Mouse (Mus musculus) neutrophil, adult 5-6 weeks (primary cell): ENCODE measurements around the gene Gm10310. TPM values are rescaled to one million over a fixed set of nuclear protein-coding genes. Genes with fewer than 3 reads are reported as not detected.
"Not testable (repeated sequence)": the region's sequence is repeated elsewhere in the genome, so short reads cannot be mapped to it uniquely, and the experiment has no call there.

Experiments used
- ATAC-seq: fragments of 151-379, 151-347 bp; 2 replicates; pipeline ENCODE4 v1.8.0; 2017; ENCODE audit warnings: mild to moderate bottlenecking, moderate TSS enrichment; ENCODE audit not compliant: insufficient number of reproducible peaks, poor library complexity, low FRiP score, severe bottlenecking; ENCODE audit errors: extremely low read depth
- total RNA-seq: library from RNA; stranded (forward); fragments of 200-1000 nt; gene quantifications from 2 replicates; pipeline ENCODE4 v1.2.3, GENCODE M21; 2017

The Gm10310 gene
- total RNA-seq: not detected in 2 replicates

- ATAC-seq: not testable (repeated sequence)
These were observed at the start of gene Gm10310 for GRCm38 (mm10) chr10:129984962-129985361. Gene Gm10310 (minus strand): TSS chr10:129985062.

DNA sequence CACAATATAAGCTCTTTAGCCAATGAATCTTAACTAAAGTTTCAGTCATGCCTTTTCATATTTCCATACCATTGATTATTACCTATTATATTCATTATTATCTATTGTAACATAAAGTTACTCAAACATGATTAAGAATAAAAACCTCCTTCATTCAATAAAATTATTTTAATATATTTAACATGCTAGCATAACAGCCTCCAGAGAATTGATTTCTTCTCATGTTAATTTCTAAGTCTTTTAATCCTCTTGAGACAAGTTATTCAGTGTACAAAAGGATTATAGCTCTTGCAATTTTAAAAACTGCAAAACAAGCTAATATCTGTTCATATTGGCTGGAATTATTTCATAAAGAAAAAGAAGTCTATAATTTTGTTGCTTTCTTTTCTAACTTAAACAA, 45.2 kb upstream of the Gm10310 start, which contains the start of gene Olfr821:
Olfr821 (plus strand) TSS at position 301 of the 400 bp plus-strand sequence.
- no peak for ATAC-seq

- no peak for ATAC-seq
These were observed 27.5 kb upstream of the Gm10310 start, which contains the start of gene Olfr820 for GRCm38 (mm10) chr10:130012321-130012720. Gene Olfr820 (plus strand): TSS chr10:130012621.

DNA sequence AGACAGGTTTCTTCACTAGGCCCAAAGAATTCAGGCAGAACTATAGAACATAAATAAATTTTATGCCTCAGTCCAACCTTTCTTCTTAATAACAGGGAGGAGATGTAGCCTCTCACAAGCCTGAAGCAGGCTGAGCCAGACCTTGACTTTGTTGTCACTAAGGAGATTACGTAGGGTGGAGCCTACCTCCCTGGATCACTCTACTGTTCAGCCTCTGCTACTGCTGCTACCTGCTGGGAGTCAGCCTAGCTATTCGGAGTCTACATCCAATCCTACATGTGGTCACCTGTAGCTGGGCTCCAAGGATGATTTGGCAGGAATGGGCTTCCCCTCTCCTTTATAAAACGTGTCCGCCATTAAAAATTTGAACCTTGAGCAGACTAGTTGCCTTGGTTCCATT, 20.5 kb upstream of the Gm10310 start:
- not testable (repeated sequence) for ATAC-seq

- not testable (repeated sequence) for ATAC-seq
These were observed 19.2 kb upstream of the Gm10310 start for GRCm38 (mm10) chr10:130004104-130004503.

DNA sequence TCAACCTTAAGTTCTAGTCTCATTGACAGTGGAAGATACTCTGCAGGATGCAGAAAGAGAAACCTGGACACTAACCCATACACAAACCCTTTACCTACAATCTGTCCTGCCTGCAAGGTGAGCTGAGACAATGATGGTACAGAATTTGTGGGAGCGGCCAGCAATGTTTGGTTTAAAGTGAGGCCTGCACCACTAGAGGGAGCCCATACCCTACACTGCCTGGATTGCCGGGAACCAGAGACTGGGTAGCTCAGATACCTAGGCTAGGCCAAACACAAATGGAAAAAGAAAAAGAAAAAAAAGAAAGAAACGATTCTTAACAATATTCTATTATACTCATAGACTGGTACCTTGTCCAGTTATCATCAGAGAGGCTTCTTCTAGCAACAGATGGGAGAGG, 3.0 kb downstream of the Gm10310 start:
- not testable (repeated sequence) for ATAC-seq

- ATAC-seq: not testable (repeated sequence)
These were observed 8.8 kb downstream of the Gm10310 start, which contains the start of gene Olfr247 for GRCm38 (mm10) chr10:129976040-129976439. Gene Olfr247 (minus strand): TSS chr10:129976140.

- not testable (repeated sequence) for ATAC-seq
These were observed 11.9 kb downstream of the Gm10310 start for GRCm38 (mm10) chr10:129972994-129973393.

GRCm38 (mm10) chr10:129967166-129967565, 17.7 kb downstream of the Gm10310 start, which contains the start of gene Olfr819:
Gene Olfr819 (minus strand): TSS chr10:129967266.
- not testable (repeated sequence) for ATAC-seq

GRCm38 (mm10) chr10:129966232-129966631, 18.6 kb downstream of the Gm10310 start:
- ATAC-seq: not testable (repeated sequence)

DNA sequence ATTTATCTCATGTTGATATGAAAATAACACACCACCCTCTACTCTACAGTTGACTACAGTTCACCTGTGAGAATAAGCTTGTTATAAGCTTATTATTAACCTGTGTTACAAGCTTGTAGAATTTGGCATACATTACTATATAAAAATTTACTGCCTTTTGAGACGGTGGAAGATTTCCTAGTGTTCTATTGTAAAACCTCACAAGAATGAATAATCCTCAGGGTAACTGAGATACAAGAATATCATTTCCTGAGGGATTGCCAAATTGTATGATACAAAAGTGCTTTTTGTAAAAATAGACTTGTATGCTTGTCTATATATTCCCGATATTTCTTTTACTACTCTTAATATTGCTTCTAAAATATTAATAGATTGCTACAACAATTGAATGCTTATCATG, 35.9 kb downstream of the Gm10310 start, which contains the start of gene Olfr818:
Olfr818 (minus strand) TSS at position 101 of the 400 bp plus-strand sequence.
- no peak for ATAC-seq

Other genes with a start within 250 kb of the Gm10310 start
- 0.23 TPM in 1 of 2 replicates, not detected in the other for gene Olfr806, start 243.1 kb downstream of the Gm10310 start, total RNA-seq
- gene Olfr807, start 227.3 kb downstream of the Gm10310 start, total RNA-seq: not detected in 2 replicates
- not detected in 2 replicates for gene Olfr808, start 219.6 kb downstream of the Gm10310 start, total RNA-seq
- gene Olfr809, start 210.4 kb downstream of the Gm10310 start, total RNA-seq: 0.35 TPM in 1 of 2 replicates, not detected in the other
- gene Olfr810, start 190.1 kb downstream of the Gm10310 start, total RNA-seq: not detected in 2 replicates
- not detected in 2 replicates for gene Olfr811, start 180.7 kb downstream of the Gm10310 start, total RNA-seq
- not detected in 2 replicates for gene Olfr812, start 139.0 kb downstream of the Gm10310 start, total RNA-seq
- gene Olfr813, start 129.7 kb downstream of the Gm10310 start, total RNA-seq: not detected in 2 replicates
- 0.61 TPM in 1 of 2 replicates, not detected in the other for gene Olfr814, start 105.2 kb downstream of the Gm10310 start, total RNA-seq
- 1.2 TPM in 1 of 2 replicates, not detected in the other for gene Olfr815, start 79.2 kb downstream of the Gm10310 start, total RNA-seq
- gene Olfr816, start 69.5 kb downstream of the Gm10310 start, total RNA-seq: 0.12 TPM in 1 of 2 replicates, not detected in the other
- not detected in 2 replicates for gene Olfr818, start 36.0 kb downstream of the Gm10310 start, total RNA-seq
- gene Olfr819, start 17.8 kb downstream of the Gm10310 start, total RNA-seq: not detected in 2 replicates
- not detected in 2 replicates for gene Olfr247, start 8.9 kb downstream of the Gm10310 start, total RNA-seq
- gene Olfr820, start 27.6 kb upstream of the Gm10310 start, total RNA-seq: 0.35 TPM in 1 of 2 replicates, not detected in the other
- not detected in 2 replicates for gene Olfr821, start 45.3 kb upstream of the Gm10310 start, total RNA-seq
- not detected in 2 replicates for gene Olfr822, start 86.1 kb upstream of the Gm10310 start, total RNA-seq
- not detected in 2 replicates for gene Olfr823, start 130.3 kb upstream of the Gm10310 start, total RNA-seq
- gene Olfr824, start 144.9 kb upstream of the Gm10310 start, total RNA-seq: not detected in 2 replicates
- not detected in 2 replicates for gene Olfr825, start 181.7 kb upstream of the Gm10310 start, total RNA-seq
- not detected in 2 replicates for gene Olfr826, start 199.1 kb upstream of the Gm10310 start, total RNA-seq
- gene Olfr827, start 229.3 kb upstream of the Gm10310 start, total RNA-seq: 0.12 TPM in 1 of 2 replicates, not detected in the other